Mouse (Mus musculus): ENCODE measurements around the gene Usp45. TPM values are rescaled to one million over a fixed set of nuclear protein-coding genes. Genes with fewer than 3 reads are reported as not detected.

Gene Usp45
- polyA plus RNA-seq, 1 experiment from 2014 or later: 9.9 TPM

GRCm38 (mm10) chr4:21879565-21880220, 112.7 kb downstream of the Usp45 start, which contains the start of gene Coq3:
TSS of gene Coq3 (plus strand) at chr4:21879673.
- Histone ChIP-seq H3K27ac (peak within 1 kb of the TSS; percentile 97), H3K4me2 (peak within 1 kb of the TSS; percentile 72), H3K9ac (peak within 1 kb of the TSS; percentile 64), H3K4me3 (replicated peaks) (peak within 1 kb of the TSS; percentile 75), H3K27me3 (no peaks in the 10 kb centered on the region), H3K36me3 (peaks cover 16% of the 10 kb centered on the region), H3K4me1 (peaks cover 8% of the 10 kb centered on the region), H3K9me3 (replicated peaks) (no peaks in the 10 kb centered on the region)
- ATAC-seq (replicated peaks; ENCODE audit: low FRiP score): peak; percentile 96
- under 1% methylated on average over 50 of the region's 51 CpGs for WGBS

GRCm38 (mm10) chr4:21882806-21883205, 115.8 kb downstream of the Usp45 start:
- no peak for ATAC-seq (replicated peaks; ENCODE audit: low FRiP score)
- Histone ChIP-seq H3K9ac (no peak overlapping the region), H3K9me3 (replicated peaks) (no peaks in the 10 kb centered on the region), H3K4me3 (replicated peaks) (no peak overlapping the region), H3K4me1 (peaks cover 8% of the 10 kb centered on the region), H3K27ac (no peak overlapping the region), H3K36me3 (no peaks in the 10 kb centered on the region), H3K4me2 (no peak overlapping the region), H3K27me3 (no peaks in the 10 kb centered on the region)
- WGBS: 92% methylated on average over 6 of the region's 6 CpGs

- Histone ChIP-seq H3K4me3 (replicated peaks) (no peak overlapping the region), H3K9ac (no peak overlapping the region), H3K27ac (no peak overlapping the region), H3K9me3 (replicated peaks) (no peaks in the 10 kb centered on the region), H3K27me3 (no peaks in the 10 kb centered on the region), H3K4me2 (no peak overlapping the region), H3K36me3 (no peaks in the 10 kb centered on the region), H3K4me1 (no peaks in the 10 kb centered on the region)
- no peak for ATAC-seq (replicated peaks; ENCODE audit: low FRiP score)
- 82% methylated on average over 8 of the region's 8 CpGs for WGBS
Measured at GRCm38 (mm10) chr4:21885831-21886230, 118.9 kb downstream of the Usp45 start.

Other genes with a start within 250 kb of the Usp45 start
- gene Prdm13, start 81.2 kb upstream of the Usp45 start, polyA plus RNA-seq (2015; fragmentation: Nextera tagmentation; extraction: Ambion mirVana): not detected in 2 replicates
- gene Ccnc, start 39.5 kb upstream of the Usp45 start, polyA plus RNA-seq (2015; fragmentation: Nextera tagmentation; extraction: Ambion mirVana): 41.1 and 47.5 TPM in 2 replicates
- 9.7 and 11.5 TPM in 2 replicates for gene Tstd3, start 56 bp downstream of the Usp45 start, polyA plus RNA-seq (2015; fragmentation: Nextera tagmentation; extraction: Ambion mirVana)
- 136 and 139 TPM in 2 replicates for gene Pnisr, start 80.4 kb downstream of the Usp45 start, polyA plus RNA-seq (2015; fragmentation: Nextera tagmentation; extraction: Ambion mirVana)
- gene Coq3, start 112.5 kb downstream of the Usp45 start, polyA plus RNA-seq (2015; fragmentation: Nextera tagmentation; extraction: Ambion mirVana): 13.0 and 13.1 TPM in 2 replicates
- gene Faxc, start 164.2 kb downstream of the Usp45 start, polyA plus RNA-seq (2015; fragmentation: Nextera tagmentation; extraction: Ambion mirVana): 4.1 and 4.6 TPM in 2 replicates

All from kidney, embryonic 15.5 days (tissue).